Mouse (Mus musculus): ENCODE measurements at regions not wholly inside any gene's neighbourhood (a gene's known extent, or its start where the extent isn't known, plus 50 kb on each side); places are given as distances from the start of the nearest gene placed in this dataset.

GRCm38 (mm10) chr12:10597976-10598746 lies 207.6 kb downstream of the Rdh14 start:
- TF ChIP-seq CTCF (conservative IDR thresholded peaks at IDR 0.05; ENCODE audit: insufficient read depth, insufficient read length, low read depth, low read length), result peak; percentile 84
- no peak for TF ChIP-seq POLR2A (IDR thresholded peaks at IDR 0.05; ENCODE audit: low read depth, low read length)
